Mouse (Mus musculus) intestine, embryonic 15.5 days (tissue): ENCODE data around the gene Prrt1. TPM values are rescaled to one million over a fixed set of nuclear protein-coding genes. Genes with fewer than 3 reads are reported as not detected.

Experiments used
- ATAC-seq: fragments of 200-750 bp; cut with Nextera tagmentation; 2 replicates; pipeline ENCODE4 v1.8.0; 2017; ENCODE audit warnings: moderate TSS enrichment, moderate library complexity
- H3K27ac ChIP-seq: fragments of 300-500 bp; sonication (generic); 2 replicates; pipeline ENCODE4 v1.5.1; 2015; ENCODE audit warnings: mild to moderate bottlenecking, inconsistent platforms
- H3K27me3 ChIP-seq: fragments of 300-500 bp; sonication (generic); replicated peaks from 2 replicates; pipeline ENCODE4 v1.6.1; 2015; ENCODE audit warnings: inconsistent platforms
- H3K36me3 ChIP-seq: fragments of 300-500 bp; sonication (generic); 2 replicates; pipeline ENCODE4 v1.6.1; 2015; ENCODE audit warnings: inconsistent platforms
- H3K4me1 ChIP-seq: fragments of 300-500 bp; sonication (generic); replicated peaks from 2 replicates; pipeline ENCODE4 v1.6.1; 2015; ENCODE audit warnings: inconsistent platforms
- H3K4me2 ChIP-seq: fragments of 300-500 bp; sonication (generic); replicated peaks from 2 replicates; pipeline ENCODE4 v1.6.1; 2015; ENCODE audit warnings: mild to moderate bottlenecking, inconsistent platforms
- H3K4me3 ChIP-seq: fragments of 300-500 bp; sonication (generic); replicated peaks from 2 replicates; pipeline ENCODE4 v1.5.1; 2015; ENCODE audit warnings: inconsistent platforms
- H3K9ac ChIP-seq: fragments of 300-500 bp; sonication (generic); 2 replicates; pipeline ENCODE4 v1.6.1; 2015; ENCODE audit warnings: inconsistent platforms
- H3K9me3 ChIP-seq: fragments of 300-500 bp; sonication (generic); 2 replicates; pipeline ENCODE4 v1.6.1; 2016; ENCODE audit warnings: inconsistent platforms
- WGBS: fragments of 180-500 bp; shearing (Covaris S2); methylation state at CpG from one replicate; pipeline ENCODE4 v1.1.7; 2015; 5-methylcytosine and 5-hydroxymethylcytosine counted together
- polyA plus RNA-seq: library from polyadenylated mRNA; unstranded; fragments of >200 nt; fragmentation: Nextera tagmentation; extraction: Ambion mirVana; gene quantifications from 2 replicates; pipeline ENCODE4 v1.2.1, GENCODE M21; 2015

The Prrt1 gene
- polyA plus RNA-seq, 1 experiment from 2014 or later: 0.49 TPM

DNA sequence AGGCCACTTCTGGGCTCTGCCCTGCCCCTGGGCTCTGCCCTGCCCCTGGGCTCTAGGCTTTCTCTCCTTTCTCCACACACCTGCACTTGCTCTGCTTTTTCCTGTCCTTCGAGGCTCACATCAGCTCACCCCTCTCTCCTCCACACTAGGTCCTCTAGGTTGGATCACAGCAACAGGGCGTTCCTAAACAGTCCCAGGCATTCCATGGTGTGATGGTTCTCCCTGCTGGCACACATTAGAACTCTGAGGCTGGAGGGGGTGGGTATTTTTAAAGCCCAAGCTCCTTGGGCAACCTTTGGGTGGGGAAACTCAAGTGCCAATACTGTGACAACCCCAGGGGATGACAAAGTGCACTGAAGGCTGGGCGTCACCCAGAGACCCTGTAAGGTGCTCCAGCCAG is 8.1 kb downstream of the Prrt1 start:
- WGBS: 63% methylated on average over 3 of the region's 3 CpGs

DNA sequence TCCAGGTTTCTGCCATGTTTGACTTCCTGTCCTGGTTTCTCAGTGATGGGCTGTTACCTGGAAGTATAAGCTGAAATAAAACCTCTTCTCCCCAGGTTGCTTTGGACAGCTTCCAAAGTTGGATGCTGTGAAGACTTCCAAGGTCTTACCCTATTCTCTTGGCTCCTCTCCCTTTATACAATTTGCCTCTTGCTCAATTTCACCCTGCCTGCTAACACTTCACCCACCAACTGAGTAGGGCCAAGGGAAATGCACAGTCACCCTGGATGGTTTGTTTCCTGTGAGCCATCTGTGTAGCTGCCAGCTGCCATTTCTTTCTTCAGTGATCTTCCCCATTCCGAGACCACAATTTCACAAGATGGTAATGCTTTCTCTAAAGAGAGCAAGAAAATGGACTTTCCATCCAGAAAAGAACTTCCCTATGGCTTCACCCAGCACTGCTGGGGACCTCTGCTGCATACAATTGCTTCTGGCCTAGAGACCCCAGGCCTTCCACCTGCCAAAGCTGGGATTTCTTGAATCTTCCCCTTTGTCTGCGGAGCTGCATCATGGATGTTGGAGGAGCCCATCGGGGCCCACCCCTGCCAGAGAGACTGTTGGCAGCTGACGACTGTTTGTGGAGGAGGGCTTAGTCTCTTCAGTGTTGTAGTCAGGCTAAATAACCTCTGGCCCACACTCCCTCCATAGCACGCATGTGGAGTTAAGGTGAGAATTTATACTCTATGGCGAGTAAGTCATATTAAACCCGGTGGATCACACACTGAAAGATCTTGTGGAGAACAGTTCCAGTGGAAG is 10.3 kb downstream of the Prrt1 start:
- WGBS: 83% methylated on average over 7 of the region's 7 CpGs
- Histone ChIP-seq H3K27ac (no peak overlapping the region), H3K9me3 (no peaks in the 10 kb centered on the region), H3K4me2 (no peak overlapping the region), H3K4me3 (no peak overlapping the region), H3K4me1 (peaks cover 13% of the 10 kb centered on the region; the same call in 1 of the 2 replicates), H3K9ac (no peak overlapping the region), H3K27me3 (no peaks in the 10 kb centered on the region), H3K36me3 (no peaks in the 10 kb centered on the region)
- no peak for ATAC-seq

More for the DNA sequence above, 8.1 kb downstream of the Prrt1 start:
- H3K9ac ChIP-seq: no peak overlapping the region
- no peak overlapping the region for H3K4me3 ChIP-seq
- H3K27ac ChIP-seq: no peak overlapping the region
- H3K4me1 ChIP-seq: peaks cover 10% of the 10 kb centered on the region; the same call in 1 of the 2 replicates
- H3K36me3 ChIP-seq: no peaks in the 10 kb centered on the region
- ATAC-seq: no peak
- no peaks in the 10 kb centered on the region for H3K9me3 ChIP-seq
- peaks cover 2% of the 10 kb centered on the region; the same call in 1 of the 2 replicates for H3K27me3 ChIP-seq
- H3K4me2 ChIP-seq: no peak overlapping the region

DNA sequence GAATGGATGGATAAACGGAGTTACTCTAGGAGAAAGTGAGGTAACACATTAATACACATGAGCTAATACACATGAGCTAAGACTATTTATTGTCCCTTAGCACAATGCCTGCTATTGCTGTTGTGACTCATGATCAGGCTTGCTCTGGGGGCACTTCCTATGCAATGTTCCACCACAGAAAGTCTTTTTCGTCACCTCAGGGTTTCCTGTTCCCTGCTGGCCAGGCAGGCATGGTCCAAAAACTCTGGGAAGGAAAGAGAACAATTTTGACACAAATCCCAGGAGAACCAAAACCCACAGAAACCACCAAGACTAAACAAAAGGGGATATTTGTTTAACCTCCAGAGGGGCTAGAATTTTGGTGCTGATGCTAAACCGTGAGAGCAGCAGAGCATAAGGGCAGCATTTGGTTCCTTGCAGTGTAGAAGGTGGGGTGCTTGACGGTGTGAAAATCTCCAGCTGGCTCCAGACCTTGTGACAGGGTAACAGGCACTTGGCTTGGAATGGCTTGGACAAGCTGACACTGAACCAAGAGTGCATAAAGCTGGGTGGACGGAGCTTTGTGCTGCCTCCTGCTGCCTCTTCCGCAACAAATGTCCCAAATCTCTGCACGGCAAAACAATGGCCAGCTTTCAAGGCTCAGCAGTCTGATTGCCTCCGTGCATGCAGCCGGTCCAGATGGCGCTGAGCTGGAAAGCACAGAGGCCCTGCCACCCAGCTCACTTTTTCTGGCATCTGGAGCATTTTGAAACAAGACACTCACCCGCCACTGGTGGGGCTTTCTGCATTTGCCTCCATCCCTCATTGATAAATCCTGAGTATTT is 11.7 kb downstream of the Prrt1 start:
- Histone ChIP-seq H3K27me3 (no peaks in the 10 kb centered on the region), H3K9me3 (no peaks in the 10 kb centered on the region), H3K4me2 (no peak overlapping the region), H3K36me3 (0 out of 2 replicates have a peak, but pooled peaks cover 5% of the 10 kb centered on the region), H3K9ac (0 out of 2 replicates have a peak overlapping the region, but pooled peaks have one; percentile 8), H3K4me1 (peaks cover 22% of the 10 kb centered on the region; the same call in 1 of the 2 replicates), H3K27ac (peak overlapping the region; percentile 49), H3K4me3 (no peak overlapping the region)
- WGBS: 22% methylated on average over 11 of the region's 11 CpGs
- ATAC-seq: peak; percentile 13; the same call in 1 of the 2 replicates

DNA sequence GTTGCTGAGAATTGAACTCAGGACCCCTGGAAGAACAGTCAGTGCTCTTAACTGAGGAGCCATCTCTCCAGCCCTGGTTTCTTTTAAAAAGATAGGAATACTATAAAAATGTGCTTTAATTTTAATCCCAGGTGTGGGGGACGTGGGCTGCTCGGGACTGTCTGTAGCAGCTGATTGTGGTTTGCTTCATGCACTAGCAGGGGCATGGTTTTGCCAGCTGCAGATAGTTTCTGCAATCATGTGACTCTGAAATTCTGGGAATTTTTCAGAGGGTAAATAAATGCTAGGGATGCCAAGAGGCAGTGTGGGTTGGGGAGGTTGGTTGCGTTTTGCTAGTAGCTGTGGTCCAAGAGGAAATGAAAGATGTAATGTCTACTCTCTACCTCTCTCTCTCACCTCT is 12.6 kb downstream of the Prrt1 start:
- no peak overlapping the region for H3K4me2 ChIP-seq
- 0 out of 2 replicates have a peak, but pooled peaks cover 5% of the 10 kb centered on the region for H3K36me3 ChIP-seq
- no peak overlapping the region for H3K4me3 ChIP-seq
- H3K27ac ChIP-seq: no peak overlapping the region
- no peaks in the 10 kb centered on the region for H3K27me3 ChIP-seq
- no peak for ATAC-seq
- H3K4me1 ChIP-seq: peaks cover 23% of the 10 kb centered on the region; the same call in 1 of the 2 replicates
- 69% methylated on average over 3 of the region's 3 CpGs for WGBS
- no peak overlapping the region for H3K9ac ChIP-seq
- no peaks in the 10 kb centered on the region for H3K9me3 ChIP-seq

DNA sequence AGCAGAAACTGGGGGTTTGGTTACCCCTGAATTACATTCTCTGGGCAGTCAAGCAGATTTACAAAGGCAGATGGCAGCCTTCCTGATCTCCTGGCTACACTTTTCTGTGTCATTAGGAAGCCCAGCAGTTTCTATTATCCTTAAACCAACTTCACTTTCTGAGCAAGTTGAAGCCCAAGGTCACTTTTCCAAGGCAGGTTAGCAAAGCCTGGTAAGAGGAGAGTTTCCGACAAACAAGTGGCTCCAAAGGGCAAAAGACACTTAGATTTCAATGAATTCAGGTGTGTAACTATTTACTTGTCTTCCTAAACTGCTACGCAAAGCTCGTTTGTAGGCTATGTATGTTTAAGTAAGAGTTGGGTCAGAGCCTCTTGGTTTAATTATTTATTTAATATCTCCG is 14.0 kb downstream of the Prrt1 start:
- Histone ChIP-seq H3K4me1 (peaks cover 32% of the 10 kb centered on the region), H3K9ac (no peak overlapping the region), H3K27me3 (no peaks in the 10 kb centered on the region), H3K9me3 (no peaks in the 10 kb centered on the region), H3K4me3 (no peak overlapping the region), H3K36me3 (0 out of 2 replicates have a peak, but pooled peaks cover 5% of the 10 kb centered on the region), H3K27ac (no peak overlapping the region), H3K4me2 (no peak overlapping the region)
- no peak for ATAC-seq
- WGBS: 88% methylated on average over 4 of the region's 4 CpGs

DNA sequence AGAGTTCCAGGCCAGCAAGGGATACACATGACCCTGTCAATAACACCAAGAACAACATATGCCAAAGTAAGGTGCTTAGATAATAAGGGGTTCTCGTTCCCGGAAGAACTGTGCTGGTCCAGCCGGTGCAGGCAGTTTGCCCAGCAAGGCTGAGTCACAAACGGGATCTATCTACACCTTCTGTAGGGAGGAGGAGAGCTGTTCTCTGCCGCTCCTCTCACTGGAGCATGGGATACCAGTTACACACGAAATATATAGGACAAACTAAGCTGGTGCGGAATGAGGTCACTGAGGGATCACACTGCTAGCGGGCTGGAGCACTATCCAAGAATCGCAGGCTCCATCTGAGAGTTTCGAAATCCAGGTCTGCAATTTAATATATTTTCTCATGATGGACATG is 14.6 kb downstream of the Prrt1 start:
- Histone ChIP-seq H3K4me3 (no peak overlapping the region), H3K9ac (no peak overlapping the region), H3K4me2 (no peak overlapping the region), H3K36me3 (0 out of 2 replicates have a peak, but pooled peaks cover 5% of the 10 kb centered on the region), H3K27ac (no peak overlapping the region), H3K27me3 (no peaks in the 10 kb centered on the region), H3K4me1 (peaks cover 32% of the 10 kb centered on the region), H3K9me3 (no peaks in the 10 kb centered on the region)
- no peak for ATAC-seq
- 76% methylated on average over 10 of the region's 10 CpGs for WGBS

DNA sequence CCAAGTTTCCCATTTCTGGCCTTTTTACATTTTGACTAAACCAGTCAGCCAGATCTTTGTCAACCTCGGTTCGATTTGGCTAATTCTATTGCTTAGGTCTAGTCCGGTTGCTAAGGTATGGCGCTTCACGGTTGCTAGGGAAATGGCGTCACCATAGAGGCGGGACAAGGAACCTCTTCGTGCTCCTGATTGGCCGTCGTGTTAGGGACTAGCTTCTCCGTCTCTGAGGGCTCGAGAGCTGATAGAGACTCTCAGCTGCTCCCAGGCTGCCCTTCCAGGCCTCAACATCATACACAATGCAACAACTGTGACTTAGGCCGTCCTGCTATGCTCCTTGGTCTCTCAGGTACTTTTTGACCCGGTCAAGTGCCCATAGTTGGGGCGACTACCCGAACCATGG is 15.3 kb downstream of the Prrt1 start, which contains the start of gene Fkbpl:
Gene Fkbpl (plus strand): TSS at position 157 of the 400 bp plus-strand sequence.
- H3K9ac ChIP-seq: peak within 1 kb of the TSS; percentile 68
- H3K36me3 ChIP-seq: peaks cover 5% of the 10 kb centered on the region; the same call in 1 of the 2 replicates
- H3K4me2 ChIP-seq: peak within 1 kb of the TSS; percentile 68
- H3K27ac ChIP-seq: peak within 1 kb of the TSS; percentile 66; the same call in 1 of the 2 replicates
- peak within 1 kb of the TSS; percentile 55 for H3K4me3 ChIP-seq
- H3K9me3 ChIP-seq: no peaks in the 10 kb centered on the region
- H3K4me1 ChIP-seq: peaks cover 32% of the 10 kb centered on the region
- peak; percentile 80 for ATAC-seq
- under 1% methylated on average over 16 of the region's 16 CpGs for WGBS
- H3K27me3 ChIP-seq: no peaks in the 10 kb centered on the region

DNA sequence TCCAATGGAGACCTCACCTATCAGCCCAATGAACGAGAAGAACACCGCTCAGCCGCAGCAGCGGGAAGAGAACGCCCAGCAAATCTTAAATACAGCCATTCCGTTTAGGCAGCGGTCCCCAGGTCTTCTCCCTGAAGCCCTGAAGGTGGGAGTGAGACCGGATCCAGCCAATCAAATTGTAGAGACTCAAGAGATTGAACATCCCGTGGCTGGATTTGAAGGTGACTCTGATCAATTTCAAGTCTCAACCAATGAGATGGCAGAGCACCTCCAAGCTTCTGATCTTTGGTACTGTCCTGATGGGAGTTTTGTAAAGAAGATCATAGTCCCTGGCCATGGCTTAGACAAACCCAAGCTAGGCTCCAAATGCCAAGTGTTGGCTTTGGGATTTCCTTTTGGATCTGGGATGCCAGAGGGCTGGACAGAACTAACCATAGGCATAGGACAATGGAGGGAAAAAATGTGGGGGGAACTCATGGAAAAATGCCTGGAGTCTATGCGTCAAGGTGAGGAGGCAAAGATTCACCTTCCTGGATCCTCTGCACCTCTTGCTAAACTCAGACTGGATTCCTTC is 16.0 kb downstream of the Prrt1 start:
- no peaks in the 10 kb centered on the region for H3K27me3 ChIP-seq
- H3K36me3 ChIP-seq: peaks cover 7% of the 10 kb centered on the region
- peak overlapping the region; percentile 68 for H3K9ac ChIP-seq
- WGBS: 40% methylated on average over 10 of the region's 10 CpGs
- 0 out of 2 replicates have a peak overlapping the region, but pooled peaks have one; percentile 66 for H3K27ac ChIP-seq
- no peak for ATAC-seq
- H3K9me3 ChIP-seq: no peaks in the 10 kb centered on the region
- peaks cover 32% of the 10 kb centered on the region for H3K4me1 ChIP-seq
- H3K4me2 ChIP-seq: peak overlapping the region; percentile 68
- H3K4me3 ChIP-seq: peak overlapping the region; percentile 55

DNA sequence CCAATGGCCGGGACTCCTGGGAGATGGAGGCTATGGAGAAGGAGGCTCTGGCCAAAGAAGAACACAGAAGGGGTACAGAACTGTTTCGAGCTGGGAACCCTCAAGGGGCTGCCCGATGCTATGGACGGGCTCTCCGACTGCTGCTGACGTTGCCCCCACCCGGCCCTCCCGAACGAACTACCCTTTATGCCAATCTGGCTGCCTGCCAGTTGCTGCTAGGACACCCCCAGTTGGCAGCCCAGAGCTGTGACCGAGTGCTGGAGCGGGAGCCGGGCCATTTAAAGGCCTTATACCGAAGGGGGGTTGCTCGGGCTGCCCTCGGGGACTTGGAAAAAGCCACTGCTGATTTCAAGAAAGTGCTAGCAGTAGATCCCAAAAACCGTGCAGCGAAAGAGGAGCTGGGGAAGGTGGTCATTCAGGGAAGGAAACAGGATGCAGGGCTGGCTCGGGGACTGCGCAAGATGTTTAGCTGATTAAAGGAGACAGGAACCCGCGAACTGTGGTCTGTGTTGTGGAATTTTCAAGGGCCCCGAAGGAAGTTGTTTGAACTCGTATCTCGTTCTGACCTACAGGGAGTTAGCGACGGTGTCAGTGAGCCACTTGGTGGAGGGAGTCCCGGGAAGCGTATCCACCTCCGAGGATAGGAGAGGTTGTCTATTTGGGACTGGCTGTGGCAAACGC is 16.6 kb downstream of the Prrt1 start:
- no peaks in the 10 kb centered on the region for H3K27me3 ChIP-seq
- H3K9ac ChIP-seq: no peak overlapping the region
- H3K36me3 ChIP-seq: peaks cover 7% of the 10 kb centered on the region
- peak overlapping the region; percentile 68 for H3K4me2 ChIP-seq
- no peak for ATAC-seq
- peaks cover 28% of the 10 kb centered on the region for H3K4me1 ChIP-seq
- H3K27ac ChIP-seq: no peak overlapping the region
- H3K9me3 ChIP-seq: no peaks in the 10 kb centered on the region
- 91% methylated on average over 30 of the region's 30 CpGs for WGBS
- no peak overlapping the region for H3K4me3 ChIP-seq

DNA sequence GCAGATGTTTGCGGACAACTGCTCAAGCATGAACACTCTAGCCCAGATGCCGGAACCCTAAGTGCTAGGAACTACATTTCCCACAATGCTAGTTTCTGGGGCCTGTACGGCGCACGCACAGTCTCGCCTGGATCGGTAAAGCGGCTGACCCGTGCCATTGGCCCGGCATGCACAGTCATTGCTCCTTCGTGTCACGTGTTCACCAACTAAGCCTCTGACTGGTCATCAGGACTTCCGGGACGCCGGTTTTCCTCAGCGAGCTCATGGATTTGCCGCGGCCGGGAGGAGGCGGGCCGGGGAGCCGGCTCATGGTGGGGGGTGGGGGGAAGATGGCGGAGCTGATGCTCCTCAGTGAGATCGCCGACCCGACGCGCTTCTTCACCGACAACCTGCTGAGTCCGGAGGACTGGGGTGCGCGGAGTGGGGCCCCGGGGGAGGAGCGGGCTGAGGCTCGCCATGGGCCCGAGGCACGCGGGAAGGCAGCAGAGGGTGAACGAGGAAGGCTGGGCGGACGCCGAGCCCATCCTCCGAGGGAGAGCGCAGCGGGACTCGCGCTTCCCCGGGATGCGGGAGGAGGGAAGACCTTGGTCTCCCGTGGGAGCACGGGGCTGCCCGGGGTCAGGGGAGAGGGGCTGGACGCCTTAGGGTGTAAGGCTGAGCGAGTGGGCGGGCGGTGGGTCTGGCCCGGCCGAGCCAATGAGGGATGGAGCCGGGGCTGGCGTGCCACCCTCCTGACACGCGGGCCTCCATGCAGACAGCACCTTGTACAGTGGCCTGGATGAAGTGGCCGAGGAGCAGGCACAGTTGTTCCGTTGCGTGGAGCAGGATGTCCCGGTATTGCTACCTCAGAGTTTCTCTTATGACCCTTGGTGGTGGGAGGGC is 17.8 kb downstream of the Prrt1 start, which contains the start of gene Atf6b:
Gene Atf6b (plus strand): TSS at position 241 of the 882 bp plus-strand sequence.
- H3K9ac ChIP-seq: peak within 1 kb of the TSS; percentile 90
- peak; percentile 97 for ATAC-seq
- under 1% methylated on average over 66 of the region's 66 CpGs for WGBS

More for the DNA sequence above, 17.8 kb downstream of the Prrt1 start, which contains the start of gene Atf6b:
- Histone ChIP-seq H3K4me1 (peaks cover 23% of the 10 kb centered on the region), H3K4me3 (peak within 1 kb of the TSS; percentile 97), H3K4me2 (peak within 1 kb of the TSS; percentile 89), H3K27ac (peak within 1 kb of the TSS; percentile 71), H3K27me3 (no peaks in the 10 kb centered on the region), H3K36me3 (peaks cover 11% of the 10 kb centered on the region), H3K9me3 (no peaks in the 10 kb centered on the region)
